Mouse (Mus musculus) inflammation-experienced regulatory T-cells, adult 6 months (primary cell): ENCODE results near the gene Tmprss6. TPM values are rescaled to one million over a fixed set of nuclear protein-coding genes. Genes with fewer than 3 reads are reported as not detected.

Experiments used
- ATAC-seq: one replicate; pipeline ENCODE4 v1.8.0; 2017
- polyA plus RNA-seq, 3 experiments: library from polyadenylated mRNA; unstranded; fragments of 100-300 nt; shearing (Covaris generic); gene quantifications; one replicate each; pipeline ENCODE4 v1.2.1; 2017

The Tmprss6 gene
- polyA plus RNA-seq, 3 experiments from 2014 or later = not detected

- ATAC-seq = no peak
Measured at GRCm38 (mm10) chr15:78413719-78414117, 54.7 kb downstream of the Tmprss6 start.

DNA sequence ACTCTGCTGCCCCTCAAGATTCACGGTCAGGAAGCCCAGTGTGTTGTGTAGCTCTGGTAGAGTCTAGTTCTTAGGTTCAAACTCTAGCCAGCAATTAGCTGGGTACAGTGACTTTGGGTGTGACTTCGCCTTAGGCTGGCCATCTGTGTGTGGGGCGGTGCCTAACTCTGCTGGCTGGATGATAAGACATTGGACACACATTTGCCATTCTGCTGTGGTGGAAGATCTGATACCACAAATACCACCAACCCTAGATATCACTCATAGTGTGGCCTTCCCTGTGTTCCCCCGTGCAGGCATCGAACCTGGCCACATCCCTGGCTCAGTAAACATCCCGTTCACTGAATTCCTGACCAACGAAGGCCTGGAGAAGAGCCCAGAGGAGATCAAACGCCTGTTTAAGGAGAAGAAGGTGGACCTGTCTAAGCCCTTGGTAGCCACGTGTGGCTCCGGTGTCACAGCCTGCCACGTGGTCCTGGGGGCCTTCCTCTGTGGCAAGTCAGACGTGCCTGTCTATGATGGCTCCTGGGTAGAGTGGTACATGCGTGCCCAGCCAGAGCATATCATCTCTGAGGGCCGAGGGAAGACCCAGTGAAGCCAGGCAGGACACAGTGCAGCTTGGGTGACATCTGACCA is 55.2 kb downstream of the Tmprss6 start:
- no peak for ATAC-seq

DNA sequence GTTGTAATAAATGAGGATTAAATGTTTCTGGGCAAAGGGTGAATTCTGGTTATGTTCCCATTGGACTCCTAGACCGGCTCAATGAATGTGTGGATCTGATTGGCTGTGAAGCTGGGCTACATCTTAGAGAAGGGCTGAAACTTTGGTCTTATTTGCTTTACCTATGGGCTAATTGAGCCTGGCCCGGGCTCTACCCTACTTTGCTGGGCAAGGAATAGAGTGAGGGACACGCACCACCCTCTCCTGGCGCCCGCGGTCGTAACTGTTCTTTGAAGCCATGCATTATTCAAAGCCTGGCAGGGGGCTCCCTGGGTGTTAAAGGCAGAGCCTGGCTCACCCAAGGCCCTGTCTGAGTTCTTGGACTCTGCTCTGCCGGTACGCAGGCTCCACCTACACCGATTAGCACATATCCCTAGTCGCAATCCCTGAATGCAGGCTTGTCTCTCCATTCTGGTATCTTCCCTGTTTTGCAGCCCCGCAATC is 58.8 kb downstream of the Tmprss6 start:
- no peak for ATAC-seq

DNA sequence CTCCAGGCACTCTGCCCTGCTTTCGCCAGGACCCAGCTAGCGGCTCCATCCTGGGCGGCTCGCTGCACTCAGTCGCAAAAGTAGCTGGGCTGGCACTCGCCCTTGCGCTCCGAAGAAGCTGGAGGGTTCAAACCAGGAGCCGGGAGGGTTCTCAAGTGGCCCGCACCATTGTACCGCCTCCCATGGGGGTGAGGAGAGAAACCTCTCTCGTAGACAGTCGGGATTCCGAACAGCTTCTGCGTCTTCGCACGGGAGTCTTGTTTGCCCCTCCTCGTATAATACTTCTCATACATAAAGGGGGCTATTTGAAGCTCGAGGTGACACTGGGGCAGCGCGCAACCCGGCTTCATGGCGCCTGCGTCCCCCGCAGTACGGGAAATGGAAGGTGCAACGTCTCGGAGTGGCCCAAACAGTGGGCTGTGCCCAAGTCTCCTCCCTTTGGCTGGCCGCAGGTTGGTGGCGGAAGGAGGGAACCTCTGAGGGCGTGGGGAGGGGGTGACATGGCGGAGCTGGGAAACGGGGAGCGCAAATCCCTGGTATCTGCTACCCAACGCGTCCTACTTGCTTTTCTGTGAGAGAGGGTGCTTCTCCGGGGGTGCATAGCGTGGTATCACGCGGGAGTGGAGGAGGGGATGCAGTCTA is 62.0 kb downstream of the Tmprss6 start, which contains the start of gene Mpst:
Gene Mpst (plus strand): TSS at position 124 of the 642 bp plus-strand sequence.
- ATAC-seq = peak; percentile 96

- ATAC-seq = peak; percentile 32
Measured at GRCm38 (mm10) chr15:78405517-78406211, 62.8 kb downstream of the Tmprss6 start, which contains the start of gene Tst. Gene Tst (minus strand): TSS chr15:78405907.

DNA sequence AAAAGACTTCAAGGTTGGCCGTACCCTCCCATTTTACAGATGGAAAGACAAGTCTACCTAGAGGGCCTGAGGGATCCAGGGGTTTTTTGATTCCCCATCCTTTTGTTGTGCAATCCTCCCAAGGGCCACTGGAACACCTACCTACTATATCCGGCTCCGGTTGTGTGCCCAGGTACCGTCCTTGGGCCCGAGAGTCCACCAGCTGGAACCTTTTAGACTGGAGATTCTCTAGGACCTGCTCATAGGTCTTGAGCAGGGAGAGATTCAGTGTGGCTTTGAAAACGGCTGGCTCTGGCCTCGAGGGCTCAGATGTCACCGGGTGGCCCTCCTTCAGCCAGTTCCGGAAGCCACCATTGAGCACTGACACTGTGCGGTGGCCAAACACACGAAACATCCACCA is 63.3 kb downstream of the Tmprss6 start:
- ATAC-seq = no peak

- no peak for ATAC-seq
Measured at GRCm38 (mm10) chr15:78403896-78404295, 64.5 kb downstream of the Tmprss6 start.

DNA sequence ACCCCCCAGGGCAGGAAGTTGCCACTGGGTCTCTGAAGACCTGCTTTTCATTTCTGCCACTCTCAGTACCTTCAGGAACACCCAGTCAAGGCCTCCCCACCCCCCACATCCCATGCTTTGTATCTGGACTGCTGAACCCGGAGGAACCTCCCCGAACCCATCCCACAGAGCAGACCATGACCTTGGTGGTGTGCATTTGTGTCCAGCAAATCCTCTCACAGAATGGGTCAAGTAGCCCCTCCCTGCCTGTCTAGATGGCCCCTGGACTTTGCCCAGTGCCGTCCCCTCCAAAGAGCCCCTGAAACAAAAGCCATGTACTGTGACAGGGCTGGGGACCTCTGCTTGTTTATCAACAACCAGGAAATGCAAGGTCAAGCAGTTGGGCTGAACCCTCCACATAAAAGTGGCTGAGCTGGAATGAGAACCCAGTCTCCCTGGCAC is 65.1 kb downstream of the Tmprss6 start:
- no peak for ATAC-seq

GRCm38 (mm10) chr15:78402423-78402822 is 66.0 kb downstream of the Tmprss6 start:
- ATAC-seq = no peak

DNA sequence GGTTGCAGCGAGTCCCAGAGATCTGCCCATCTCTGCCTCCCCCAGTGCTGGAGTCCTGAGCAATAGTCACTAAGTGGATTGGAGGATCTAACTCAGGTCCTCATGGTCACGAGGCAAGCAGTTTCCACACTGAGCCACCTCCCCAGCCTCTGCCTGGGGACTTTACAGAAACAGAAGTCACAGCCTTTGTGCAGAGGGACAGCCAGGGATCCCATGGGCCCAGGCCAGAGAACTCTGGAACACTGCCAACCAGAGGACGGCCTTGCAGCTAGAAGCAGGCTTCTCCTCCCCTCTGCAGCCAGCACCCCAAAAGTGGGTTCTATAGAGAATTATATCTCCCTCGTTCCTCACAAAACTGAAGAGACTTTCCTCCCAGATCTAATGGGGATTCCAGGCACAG is 66.5 kb downstream of the Tmprss6 start:
- no peak for ATAC-seq

- no peak for ATAC-seq
Measured at GRCm38 (mm10) chr15:78401345-78401744, 67.1 kb downstream of the Tmprss6 start.

- no peak for ATAC-seq
Measured at GRCm38 (mm10) chr15:78395478-78395962, 72.9 kb downstream of the Tmprss6 start, which contains the start of gene Tex33. Gene Tex33 (minus strand): TSS chr15:78395912.

- peak; percentile 80 for ATAC-seq
Measured at GRCm38 (mm10) chr15:78390855-78391254, 77.6 kb downstream of the Tmprss6 start.

Other genes with a start within 250 kb of the Tmprss6 start
- gene Ncf4, start 223.8 kb downstream of the Tmprss6 start, polyA plus RNA-seq = 100 to 1,000 TPM; 145 to 184 (median 174) TPM
- under 1 TPM in 1 of 3 experiments, not detected in 2; 0.54 TPM for gene Csf2rb2, start 162.9 kb downstream of the Tmprss6 start, polyA plus RNA-seq
- under 1 TPM in 2 of 3 experiments, not detected in 1; 0.12 to 0.67 TPM for gene Csf2rb, start 142.9 kb downstream of the Tmprss6 start, polyA plus RNA-seq
- gene Tex33, start 72.7 kb downstream of the Tmprss6 start, polyA plus RNA-seq = not detected
- 1 to 10 TPM; 1.8 to 5.3 (median 2.1) TPM for gene Tst, start 62.7 kb downstream of the Tmprss6 start, polyA plus RNA-seq
- gene Mpst, start 62.2 kb downstream of the Tmprss6 start, polyA plus RNA-seq = 1 to 10 TPM in 2 of 3 experiments, under 1 TPM in 1; 0.63 to 3.3 (median 2.6) TPM
- 10 to 100 TPM in 1 of 3 experiments, 1 to 10 TPM in 2; 7.5 to 14.9 (median 8.8) TPM for gene Kctd17, start 40.1 kb downstream of the Tmprss6 start, polyA plus RNA-seq
- 100 to 1,000 TPM; 427 to 674 (median 450) TPM for gene Il2rb, start 26.6 kb upstream of the Tmprss6 start, polyA plus RNA-seq
- gene C1qtnf6, start 62.8 kb upstream of the Tmprss6 start, polyA plus RNA-seq = 10 to 100 TPM in 1 of 3 experiments, 1 to 10 TPM in 2; 7.7 to 24.3 (median 8.0) TPM
- gene Sstr3, start 76.1 kb upstream of the Tmprss6 start, polyA plus RNA-seq = under 1 TPM in 1 of 3 experiments, not detected in 2; 0.17 TPM
- 1,000 to 10,000 TPM; 2,973 to 4,396 (median 4,109) TPM for gene Rac2, start 104.1 kb upstream of the Tmprss6 start, polyA plus RNA-seq
- 100 to 1,000 TPM; 236 to 339 (median 298) TPM for gene Cyth4, start 128.4 kb upstream of the Tmprss6 start, polyA plus RNA-seq